Mouse (Mus musculus): ENCODE measurements at regions not wholly inside any gene's neighbourhood (a gene's known extent, or its start where the extent isn't known, plus 50 kb on each side); places are given as distances from the start of the nearest gene placed in this dataset.
"Not testable (repeated sequence)": the region's sequence is repeated elsewhere in the genome, so short reads cannot be mapped to it uniquely, and the experiment has no call there.

DNA sequence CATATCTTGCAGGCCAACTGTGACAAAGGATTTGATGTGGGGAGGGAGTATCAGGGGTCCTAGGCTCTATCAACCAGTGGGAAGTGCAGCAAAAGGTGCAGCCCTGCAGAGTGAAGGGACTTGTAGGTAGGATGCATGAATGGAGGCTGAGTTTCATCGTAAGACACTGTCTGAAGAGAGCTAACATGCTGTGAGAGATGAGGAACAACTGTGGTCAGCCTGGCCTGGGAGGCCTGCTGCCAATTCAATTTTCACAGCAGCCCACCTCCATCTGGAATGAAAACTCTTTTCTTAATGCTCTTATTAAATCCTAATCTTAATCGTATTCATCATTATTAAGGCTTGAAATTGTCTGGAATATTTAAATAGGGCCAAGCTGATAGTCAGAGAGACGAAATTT is 622.1 kb upstream of the Brinp1 start:
- H3K36me3 ChIP-seq: no peaks in the 10 kb centered on the region
- no peak overlapping the region for H3K27ac ChIP-seq
- H3K4me2 ChIP-seq: no peak overlapping the region
- no peaks in the 10 kb centered on the region for H3K9me3 ChIP-seq
- H3K9ac ChIP-seq: no peak overlapping the region
- no peaks in the 10 kb centered on the region for H3K4me1 ChIP-seq
- no peaks in the 10 kb centered on the region for H3K27me3 ChIP-seq (replicated peaks)
- WGBS: 65% methylated on average over 3 of the region's 3 CpGs
- no peak overlapping the region for H3K4me3 ChIP-seq (replicated peaks)
- no peak for ATAC-seq (ENCODE audit: insufficient read depth, low FRiP score, low read depth)

DNA sequence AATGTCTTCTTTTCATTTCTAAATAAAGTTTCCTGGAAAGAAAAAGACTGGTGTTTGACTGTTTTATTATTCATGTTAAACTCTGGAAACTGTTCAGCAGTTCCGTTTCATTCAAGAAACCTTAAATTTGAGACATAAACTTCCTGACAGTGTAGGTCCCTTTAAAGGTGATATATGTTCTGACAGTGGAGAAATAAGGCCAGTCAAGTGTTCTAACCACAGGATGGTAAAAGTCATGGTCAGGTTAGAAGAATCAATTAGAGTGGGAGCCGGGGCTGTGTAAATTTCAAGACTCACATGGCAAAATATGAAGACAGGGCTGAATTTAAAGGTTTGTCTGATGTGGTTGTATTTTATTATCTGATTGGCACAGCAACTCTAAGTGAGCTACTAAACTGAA is 593.9 kb upstream of the Brinp1 start:
- Histone ChIP-seq H3K9me3 (no peaks in the 10 kb centered on the region), H3K4me3 (replicated peaks) (no peak overlapping the region), H3K27ac (no peak overlapping the region), H3K4me2 (no peak overlapping the region), H3K9ac (no peak overlapping the region), H3K27me3 (replicated peaks) (no peaks in the 10 kb centered on the region), H3K4me1 (no peaks in the 10 kb centered on the region), H3K36me3 (no peaks in the 10 kb centered on the region)
- no peak for ATAC-seq (ENCODE audit: insufficient read depth, low FRiP score, low read depth)
- 58% methylated on average over 2 of the region's 2 CpGs for WGBS

DNA sequence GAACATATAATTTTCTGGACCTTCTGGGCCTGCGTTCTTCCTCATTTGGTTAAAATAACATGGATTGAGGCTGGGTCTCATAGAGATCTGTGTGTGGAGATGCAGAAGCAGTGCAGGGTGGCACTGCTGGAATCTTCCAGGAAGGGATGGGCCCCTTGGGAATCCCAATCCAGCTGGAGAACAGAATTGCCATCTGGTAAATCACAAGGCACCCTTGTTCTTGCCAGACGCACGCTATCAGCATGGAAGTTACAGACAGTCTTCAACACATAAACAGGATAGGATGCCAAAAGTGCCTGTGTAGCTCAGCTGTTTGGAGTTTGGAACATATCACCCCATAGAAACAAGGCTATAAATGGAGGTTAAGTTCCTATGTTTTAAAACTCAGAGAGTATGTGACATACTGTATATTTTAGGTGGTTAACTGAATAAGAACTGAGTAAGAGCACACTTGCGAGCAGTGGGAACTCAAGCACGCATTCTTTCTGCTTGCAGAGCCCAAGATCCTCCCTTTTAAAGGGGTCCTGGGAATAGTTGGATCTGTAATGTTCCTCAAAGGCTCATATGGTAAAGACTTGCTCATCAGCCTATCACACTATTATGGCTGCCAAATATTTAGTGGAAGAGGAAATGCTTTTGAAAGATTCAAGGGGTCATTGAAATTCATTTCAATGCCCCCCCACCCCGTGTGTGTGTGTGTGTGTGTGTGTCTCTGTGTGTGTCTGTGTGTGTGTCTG is 584.1 kb upstream of the Brinp1 start:
- 56% methylated on average over 6 of the region's 6 CpGs for WGBS
- H3K27me3 ChIP-seq (replicated peaks): no peaks in the 10 kb centered on the region
- no peak overlapping the region for H3K4me2 ChIP-seq
- no peaks in the 10 kb centered on the region for H3K36me3 ChIP-seq
- H3K4me1 ChIP-seq: no peaks in the 10 kb centered on the region
- no peak overlapping the region for H3K4me3 ChIP-seq (replicated peaks)
- H3K9ac ChIP-seq: no peak overlapping the region
- ATAC-seq (ENCODE audit: insufficient read depth, low FRiP score, low read depth): no peak
- no peak overlapping the region for H3K27ac ChIP-seq
- no peaks in the 10 kb centered on the region for H3K9me3 ChIP-seq

DNA sequence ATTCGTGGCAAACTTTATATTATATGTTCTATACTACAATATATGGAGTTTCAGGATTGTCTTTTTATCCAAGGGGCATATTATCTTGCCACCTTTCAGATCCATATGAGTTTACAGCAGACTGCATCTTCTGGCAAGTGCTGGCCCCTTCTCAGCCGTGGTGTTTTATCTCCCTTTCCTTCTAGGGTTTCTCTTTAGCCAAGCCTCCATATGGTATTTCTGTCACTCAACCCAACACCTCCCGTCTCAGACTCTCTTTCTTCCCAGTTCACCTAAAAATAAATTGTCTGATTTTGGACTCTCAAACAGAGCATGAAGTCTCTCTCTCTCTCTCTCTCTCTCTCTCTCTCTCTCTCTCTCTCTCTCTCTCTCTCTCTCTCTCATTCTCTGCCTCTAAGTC is 578.9 kb upstream of the Brinp1 start:
- no peak overlapping the region for H3K4me2 ChIP-seq
- no peaks in the 10 kb centered on the region for H3K9me3 ChIP-seq
- H3K27ac ChIP-seq: no peak overlapping the region
- WGBS: 64% methylated on average over 3 of the region's 3 CpGs
- no peaks in the 10 kb centered on the region for H3K36me3 ChIP-seq
- ATAC-seq (ENCODE audit: insufficient read depth, low FRiP score, low read depth): no peak
- H3K9ac ChIP-seq: no peak overlapping the region
- H3K4me3 ChIP-seq (replicated peaks): no peak overlapping the region
- H3K27me3 ChIP-seq (replicated peaks): no peaks in the 10 kb centered on the region
- no peaks in the 10 kb centered on the region for H3K4me1 ChIP-seq

DNA sequence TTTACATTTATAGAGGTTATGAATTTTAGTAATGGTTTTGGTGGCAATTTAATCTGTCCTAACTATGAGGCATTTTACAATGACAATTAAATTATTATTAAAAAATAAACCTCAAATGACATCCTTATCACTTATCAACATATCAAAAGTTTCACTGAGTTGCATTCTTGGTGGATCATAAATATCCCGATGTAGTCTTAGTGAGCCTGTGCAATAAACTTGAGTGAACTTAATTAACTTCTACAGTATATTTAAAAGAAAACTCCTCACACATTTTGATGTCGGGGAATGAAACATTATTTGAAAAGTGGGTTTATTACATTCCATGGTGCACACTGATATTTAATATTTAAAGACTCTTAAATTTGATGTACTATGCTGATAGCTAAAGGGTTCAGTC is 568.9 kb upstream of the Brinp1 start:
- no peak overlapping the region for H3K4me3 ChIP-seq (replicated peaks)
- WGBS: 74% methylated on average over 2 of the region's 2 CpGs
- H3K9ac ChIP-seq: no peak overlapping the region
- no peaks in the 10 kb centered on the region for H3K36me3 ChIP-seq
- ATAC-seq (ENCODE audit: insufficient read depth, low FRiP score, low read depth): no peak
- H3K4me2 ChIP-seq: no peak overlapping the region
- no peaks in the 10 kb centered on the region for H3K4me1 ChIP-seq
- H3K9me3 ChIP-seq: no peaks in the 10 kb centered on the region
- no peak overlapping the region for H3K27ac ChIP-seq
- no peaks in the 10 kb centered on the region for H3K27me3 ChIP-seq (replicated peaks)

DNA sequence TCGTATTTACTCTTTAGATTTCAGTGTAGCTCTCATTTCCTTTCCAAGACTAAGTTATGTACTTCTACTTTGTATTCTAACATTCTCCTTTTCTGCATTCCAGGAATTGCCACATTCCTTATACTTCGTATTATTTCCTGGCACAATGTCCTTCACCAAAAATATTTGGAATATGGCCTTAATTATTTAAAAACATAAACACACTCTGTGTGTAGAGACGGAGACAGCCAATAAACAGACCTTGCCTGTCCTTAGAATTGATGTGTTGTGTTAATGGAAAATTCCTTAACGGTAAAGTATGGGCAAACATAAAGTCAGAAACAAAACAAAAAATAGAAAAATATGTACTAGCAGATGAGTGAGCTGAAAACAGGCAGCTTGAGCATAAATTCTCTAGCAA is 554.1 kb upstream of the Brinp1 start:
- Histone ChIP-seq H3K4me2 (no peak overlapping the region), H3K27me3 (replicated peaks) (no peaks in the 10 kb centered on the region), H3K36me3 (no peaks in the 10 kb centered on the region), H3K4me3 (replicated peaks) (no peak overlapping the region), H3K9ac (no peak overlapping the region), H3K27ac (no peak overlapping the region), H3K9me3 (no peaks in the 10 kb centered on the region), H3K4me1 (no peaks in the 10 kb centered on the region)
- no peak for ATAC-seq (ENCODE audit: insufficient read depth, low FRiP score, low read depth)
- 39% methylated on average over 4 of the region's 4 CpGs for WGBS

DNA sequence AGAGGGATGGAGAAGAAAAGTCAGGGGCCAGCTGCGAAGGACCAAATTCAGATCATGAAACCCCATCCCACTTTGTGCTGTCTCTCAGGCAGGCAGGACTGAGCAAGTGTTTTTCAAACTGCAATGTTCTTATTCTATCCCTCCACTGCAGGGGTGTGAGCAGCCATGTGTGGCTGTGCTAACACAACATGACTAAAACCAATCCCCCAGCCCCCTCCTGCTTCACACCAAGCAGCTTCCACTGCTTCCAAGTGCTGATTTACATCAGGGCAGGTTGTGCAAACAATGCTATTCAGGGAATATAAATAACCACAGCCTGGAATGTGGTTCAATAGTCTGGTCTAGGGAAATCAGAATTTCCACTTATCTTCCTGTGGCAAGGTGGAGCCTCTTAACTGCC is 517.0 kb upstream of the Brinp1 start:
- Histone ChIP-seq H3K27ac (no peak overlapping the region), H3K9ac (no peak overlapping the region), H3K27me3 (replicated peaks) (no peaks in the 10 kb centered on the region), H3K36me3 (no peaks in the 10 kb centered on the region), H3K4me1 (no peaks in the 10 kb centered on the region), H3K4me2 (no peak overlapping the region), H3K9me3 (no peaks in the 10 kb centered on the region), H3K4me3 (replicated peaks) (no peak overlapping the region)
- 59% methylated on average over 1 of the region's 1 CpGs for WGBS
- ATAC-seq (ENCODE audit: insufficient read depth, low FRiP score, low read depth): no peak

DNA sequence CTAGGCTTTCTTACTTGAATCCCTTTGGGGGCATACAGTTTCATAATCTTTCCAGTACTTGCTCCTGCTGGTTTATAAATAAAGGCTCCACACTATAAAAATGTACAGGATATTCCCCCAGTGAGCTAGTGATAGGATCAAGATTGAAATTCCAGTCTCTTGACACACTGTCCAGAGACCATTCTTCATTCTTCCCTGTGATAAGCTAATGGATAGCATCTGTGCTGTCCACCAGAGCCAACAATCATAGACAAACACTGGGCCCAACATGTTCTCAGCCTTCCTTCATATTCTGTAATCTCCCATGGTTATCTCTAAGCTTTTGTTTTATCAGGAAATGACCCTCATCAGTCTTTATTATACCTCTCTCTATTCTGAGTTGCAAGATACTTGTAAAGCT is 505.8 kb upstream of the Brinp1 start:
- Histone ChIP-seq H3K36me3 (no peaks in the 10 kb centered on the region), H3K9ac (no peak overlapping the region), H3K4me3 (replicated peaks) (no peak overlapping the region), H3K27me3 (replicated peaks) (no peaks in the 10 kb centered on the region), H3K4me2 (no peak overlapping the region), H3K27ac (no peak overlapping the region), H3K9me3 (no peaks in the 10 kb centered on the region), H3K4me1 (no peaks in the 10 kb centered on the region)
- ATAC-seq (ENCODE audit: insufficient read depth, low FRiP score, low read depth): no peak

DNA sequence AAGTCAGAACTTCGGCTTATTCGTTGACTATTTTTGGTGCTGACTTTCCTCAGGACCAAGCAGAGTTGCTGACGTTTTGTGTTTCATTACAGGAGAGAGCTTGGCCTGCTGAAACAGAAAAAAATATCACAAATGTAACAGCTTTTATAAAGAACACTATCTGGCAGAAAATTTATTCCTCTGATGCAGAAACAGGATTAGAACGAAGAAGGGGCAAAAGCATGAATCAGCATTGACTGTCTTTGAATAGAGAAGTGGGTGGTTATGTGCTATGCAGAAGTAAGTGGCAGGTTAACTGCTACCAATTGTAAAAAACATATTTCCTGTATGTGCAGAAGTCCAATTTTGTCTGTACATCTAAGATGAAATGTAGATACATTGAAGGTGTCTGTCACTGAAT is 502.2 kb upstream of the Brinp1 start:
- H3K4me1 ChIP-seq: no peaks in the 10 kb centered on the region
- no peaks in the 10 kb centered on the region for H3K36me3 ChIP-seq
- 85% methylated on average over 4 of the region's 4 CpGs for WGBS
- H3K9ac ChIP-seq: no peak overlapping the region
- H3K27ac ChIP-seq: no peak overlapping the region
- no peak overlapping the region for H3K4me3 ChIP-seq (replicated peaks)
- no peaks in the 10 kb centered on the region for H3K27me3 ChIP-seq (replicated peaks)
- H3K4me2 ChIP-seq: no peak overlapping the region
- no peak for ATAC-seq (ENCODE audit: insufficient read depth, low FRiP score, low read depth)
- H3K9me3 ChIP-seq: no peaks in the 10 kb centered on the region

DNA sequence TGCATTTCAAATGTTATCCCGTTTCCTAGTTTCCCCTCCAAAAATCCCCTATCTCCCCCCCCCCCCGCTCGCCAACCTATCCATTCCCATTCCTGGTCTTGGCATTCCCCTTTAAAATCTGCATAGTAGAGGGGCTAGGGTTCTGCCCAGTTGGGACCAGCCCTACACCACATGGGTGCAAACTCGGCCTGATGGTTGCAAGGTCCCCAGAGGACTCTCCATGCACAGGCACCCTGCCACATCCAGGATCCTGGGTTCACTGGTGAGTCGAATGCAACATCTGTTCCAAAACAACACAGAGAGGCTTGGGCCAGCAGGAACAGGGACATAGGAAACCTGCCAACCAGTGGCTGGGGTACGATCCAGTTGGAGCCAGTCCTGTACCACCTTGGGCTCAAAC is 492.0 kb upstream of the Brinp1 start:
- H3K36me3 ChIP-seq: no peaks in the 10 kb centered on the region

DNA sequence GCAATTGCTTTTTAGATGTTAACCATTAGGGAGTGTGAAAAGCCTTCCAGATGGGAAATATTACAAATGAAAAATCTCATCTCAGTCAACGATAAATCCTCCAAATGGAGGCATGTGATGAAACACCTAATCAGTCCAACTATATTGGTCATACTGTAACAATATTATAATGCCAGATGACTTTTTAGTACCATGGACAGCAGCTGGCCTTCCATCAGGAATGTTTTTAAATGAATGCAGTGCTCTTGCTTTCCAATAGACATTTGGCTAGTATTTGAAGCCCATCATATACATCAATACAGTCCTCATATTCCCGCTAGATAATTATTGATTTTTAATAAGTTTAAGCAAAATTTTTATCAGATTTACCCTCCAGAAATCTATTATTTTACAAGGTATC is 489.8 kb upstream of the Brinp1 start:
- Histone ChIP-seq H3K4me3 (replicated peaks) (no peak overlapping the region), H3K9ac (no peak overlapping the region), H3K36me3 (no peaks in the 10 kb centered on the region), H3K27ac (no peak overlapping the region), H3K9me3 (no peaks in the 10 kb centered on the region), H3K27me3 (replicated peaks) (no peaks in the 10 kb centered on the region), H3K4me2 (no peak overlapping the region), H3K4me1 (no peaks in the 10 kb centered on the region)
- ATAC-seq (ENCODE audit: insufficient read depth, low FRiP score, low read depth): no peak
- WGBS: 75% methylated on average over 2 of the region's 2 CpGs

More for the DNA sequence above, 492.0 kb upstream of the Brinp1 start:
- Histone ChIP-seq H3K4me2 (no peak overlapping the region), H3K9ac (no peak overlapping the region), H3K4me1 (no peaks in the 10 kb centered on the region), H3K4me3 (replicated peaks) (no peak overlapping the region), H3K27ac (no peak overlapping the region), H3K27me3 (replicated peaks) (no peaks in the 10 kb centered on the region), H3K9me3 (no peaks in the 10 kb centered on the region)
- WGBS: 75% methylated on average over 6 of the region's 6 CpGs
- ATAC-seq (ENCODE audit: insufficient read depth, low FRiP score, low read depth): no peak

DNA sequence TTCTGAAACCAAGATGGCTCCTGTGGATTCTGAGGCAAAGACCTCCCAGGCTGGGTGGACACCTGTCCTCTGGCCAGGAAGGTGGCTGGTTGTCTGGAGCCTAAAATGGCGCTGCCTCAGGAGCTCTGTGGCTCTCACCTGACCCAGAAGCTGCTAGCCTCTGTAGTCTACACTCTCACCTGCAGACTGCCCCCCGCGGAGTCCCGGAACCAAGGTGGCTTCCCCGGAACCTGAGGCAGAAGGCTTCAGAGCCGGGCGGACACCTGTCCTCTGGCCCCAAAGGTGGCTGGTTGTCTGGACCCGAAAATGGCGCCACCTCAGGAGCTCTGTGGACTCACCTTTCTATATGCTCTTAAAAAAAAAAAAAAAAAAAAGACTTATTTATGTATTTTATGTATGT is 481.2 kb upstream of the Brinp1 start:
- 90% methylated on average over 9 of the region's 9 CpGs for WGBS
- Histone ChIP-seq H3K9me3 (no peaks in the 10 kb centered on the region), H3K4me1 (no peaks in the 10 kb centered on the region), H3K27ac (no peak overlapping the region), H3K36me3 (no peaks in the 10 kb centered on the region), H3K4me2 (no peak overlapping the region), H3K4me3 (replicated peaks) (no peak overlapping the region), H3K9ac (no peak overlapping the region), H3K27me3 (replicated peaks) (no peaks in the 10 kb centered on the region)
- no peak for ATAC-seq (ENCODE audit: insufficient read depth, low FRiP score, low read depth)

DNA sequence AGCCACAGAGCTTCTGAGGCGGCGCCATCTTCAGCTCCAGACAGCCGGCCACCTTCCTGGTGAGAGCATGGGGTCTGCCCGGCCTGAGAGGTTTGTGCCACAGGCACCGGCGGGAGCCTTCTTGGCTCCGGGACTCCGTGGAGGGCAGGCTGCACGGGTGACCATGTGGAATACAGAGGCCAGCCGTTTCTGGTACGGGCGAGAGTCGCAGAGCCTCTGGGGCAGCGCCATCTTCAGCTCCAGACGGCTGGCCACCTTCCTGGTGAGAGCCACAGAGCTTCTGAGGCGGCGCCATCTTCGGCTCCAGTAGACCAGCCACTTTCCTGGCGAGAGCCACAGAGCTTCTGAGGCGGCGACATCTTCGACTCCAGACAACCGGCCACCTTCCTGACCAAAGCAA is 456.2 kb upstream of the Brinp1 start:
- not testable (repeated sequence) for ATAC-seq (ENCODE audit: insufficient read depth, low FRiP score, low read depth); H3K27me3 ChIP-seq (replicated peaks); H3K4me3 ChIP-seq (replicated peaks); H3K36me3 ChIP-seq; H3K9me3 ChIP-seq; H3K27ac ChIP-seq; H3K4me1 ChIP-seq; H3K9ac ChIP-seq; H3K4me2 ChIP-seq
- WGBS: 93% methylated on average over 23 of the region's 23 CpGs

All from stomach, embryonic 15.5 days (tissue).